ENCODE assay signal across 7 mouse cellular contexts in genomic region chr11:79146331-79146767, GRCm38 (mm10). TPM values are rescaled to one million over a fixed set of nuclear protein-coding genes. Genes with fewer than 3 reads are reported as not detected.
DNase-seq lines count a peak whose midpoint lies in the region; ATAC-seq and TF ChIP-seq lines count a peak whose summit lies in the region.

Ksr1 (minus strand) TSS chr11:79146407.

- DNase-seq in adrenal gland, adult 8-10 months, result peak; percentile 93
- DNase-seq in embryo, embryonic 9.5 days (ENCODE audit: extremely low spot score), result peak; percentile 92
- DNase-seq in gonadal fat pad, adult 2 months (ENCODE audit: low read depth), result no peak
- peak; percentile 95 for DNase-seq in left cerebral cortex, postnatal 4 days

- peaks cover 8% of the 10 kb centered on the region for H3K4me1 ChIP-seq in intestine, postnatal 0 days (replicated peaks; ENCODE audit: control insufficient read depth, insufficient read depth, low read length)
- peaks cover 30% of the 10 kb centered on the region for H3K4me1 ChIP-seq in midbrain, embryonic 12.5 days
- peaks cover 27% of the 10 kb centered on the region for H3K4me1 ChIP-seq in small intestine, adult 2 months (ENCODE audit: control insufficient read depth, insufficient read depth, insufficient read length, low read length)

- peak within 1 kb of the TSS; percentile 86 for H3K27ac ChIP-seq in intestine, postnatal 0 days (ENCODE audit: low read depth, low read length)
- peak within 1 kb of the TSS; percentile 90 for H3K27ac ChIP-seq in midbrain, embryonic 12.5 days (replicated peaks)
- H3K27ac ChIP-seq in small intestine, adult 2 months (ENCODE audit: insufficient read depth, low read depth, low read length), result peak within 1 kb of the TSS; percentile 88

- TF ChIP-seq CTCF in intestine, postnatal 0 days (IDR thresholded peaks at IDR 0.05; ENCODE audit: low read depth), result peak; percentile 50
- TF ChIP-seq CTCF in small intestine, adult 2 months (IDR thresholded peaks at IDR 0.05; ENCODE audit: extremely low read depth, insufficient read length, insufficient replicate concordance, low read depth, low read length), result no peak

- no peaks in the 10 kb centered on the region for H3K27me3 ChIP-seq in intestine, postnatal 0 days (replicated peaks; ENCODE audit: control insufficient read depth, insufficient read depth, low read length)
- no peaks in the 10 kb centered on the region for H3K27me3 ChIP-seq in midbrain, embryonic 12.5 days
- no peaks in the 10 kb centered on the region for H3K27me3 ChIP-seq in small intestine, adult 2 months (ENCODE audit: control insufficient read depth, insufficient read depth, low read length)

- 1% methylated on average over 31 of the region's 42 CpGs for WGBS in intestine, postnatal 0 days
- 1% methylated on average over 36 of the region's 42 CpGs for WGBS in midbrain, embryonic 12.5 days
- WGBS in small intestine, adult 2 months, result 2% methylated on average over 42 of the region's 42 CpGs

- intact Hi-C loops in left cerebral cortex, postnatal 4 days (cut with DNase I), result no loop called here

- peak within 1 kb of the TSS; percentile 75 for H3K4me2 ChIP-seq in intestine, postnatal 0 days (replicated peaks; ENCODE audit: low read depth)
- H3K4me2 ChIP-seq in midbrain, embryonic 12.5 days (replicated peaks), result peak within 1 kb of the TSS; percentile 81

- ATAC-seq in intestine, postnatal 0 days, result peak; percentile 87
- peak; percentile 95 for ATAC-seq in midbrain, embryonic 12.5 days (ENCODE audit: low FRiP score, low read depth)

- peak within 1 kb of the TSS; percentile 81 for H3K4me3 ChIP-seq in intestine, postnatal 0 days (ENCODE audit: low read depth, low read length)
- H3K4me3 ChIP-seq in midbrain, embryonic 12.5 days, result peak within 1 kb of the TSS; percentile 87
- peak within 1 kb of the TSS; percentile 81 for H3K4me3 ChIP-seq in small intestine, adult 2 months (ENCODE audit: low read depth, low read length)

- H3K9ac ChIP-seq in intestine, postnatal 0 days (ENCODE audit: low read depth, low read length), result peak within 1 kb of the TSS; percentile 82
- H3K9ac ChIP-seq in midbrain, embryonic 12.5 days (replicated peaks), result peak within 1 kb of the TSS; percentile 89

- H3K36me3 ChIP-seq in intestine, postnatal 0 days (ENCODE audit: control insufficient read depth, insufficient read depth), result peaks cover 9% of the 10 kb centered on the region; the same call in 1 of the 2 replicates
- no peaks in the 10 kb centered on the region for H3K36me3 ChIP-seq in midbrain, embryonic 12.5 days
- H3K36me3 ChIP-seq in small intestine, adult 2 months (ENCODE audit: control insufficient read depth, insufficient read depth, low read length), result 0 out of 2 replicates have a peak, but pooled peaks cover 6% of the 10 kb centered on the region

- no peaks in the 10 kb centered on the region for H3K9me3 ChIP-seq in intestine, postnatal 0 days (ENCODE audit: control insufficient read depth)
- H3K9me3 ChIP-seq in midbrain, embryonic 12.5 days, result no peaks in the 10 kb centered on the region

- peak; percentile 100 for TF ChIP-seq POLR2A in small intestine, adult 2 months (IDR thresholded peaks at IDR 0.05; ENCODE audit: low read depth, low read length)

RNA-seq across cellular contexts. Expression of gene Ksr1, which starts in this region (rescaled TPM):
- 10 to 100 TPM; 10.2 to 19.2 (median 14.3) TPM for total RNA-seq in adrenal gland, adult 8-10 months (2022)
- polyA plus RNA-seq in gonadal fat pad, adult 2 months (2012; rRNA removed), result 11.8 and 13.9 TPM in 2 replicates
- polyA plus RNA-seq in intestine, postnatal 0 days (2015; fragmentation: Nextera tagmentation; extraction: Ambion mirVana), result 4.7 and 6.8 TPM in 2 replicates
- total RNA-seq in left cerebral cortex, postnatal 4 days (2021), result 10 to 100 TPM; 49.9 to 50.6 TPM
- 3.7 and 4.3 TPM in 2 replicates for polyA plus RNA-seq in midbrain, embryonic 12.5 days (2016; fragmentation: Nextera tagmentation; extraction: Ambion mirVana)
- polyA plus RNA-seq in small intestine, adult 2 months (2012; rRNA removed), result 43.9 and 106 TPM in 2 replicates
